Mouse (Mus musculus): Measurements from ENCODE around the gene Klra6.
"Not testable (repeated sequence)": the region's sequence is repeated elsewhere in the genome, so short reads cannot be mapped to it uniquely, and the experiment has no call there.

Klra6 gene

DNA sequence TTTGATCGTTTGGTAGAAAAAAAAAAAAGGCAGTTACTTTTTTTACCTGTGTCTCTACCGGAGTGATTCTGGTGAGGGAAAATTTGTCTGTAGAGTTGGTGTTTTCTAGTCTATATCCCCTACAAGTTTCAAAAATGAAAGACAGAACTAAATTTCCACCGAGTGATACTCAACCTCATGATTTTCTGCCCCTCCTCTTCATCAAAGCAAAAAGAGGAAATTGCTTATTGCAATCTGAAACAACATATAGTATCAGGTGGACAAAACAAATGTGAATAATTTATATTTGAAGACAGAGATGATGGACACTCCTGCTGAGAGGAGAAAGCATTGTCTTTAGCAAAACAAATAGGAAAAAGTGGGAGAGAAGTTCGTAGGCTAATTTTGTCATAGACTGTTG, at the start of gene Klra6:
Gene Klra6, minus strand, starts transcription at position 101 of the 400 bp plus-strand sequence.
- DNase-seq (ENCODE audit: low spot score), result no peak

DNA sequence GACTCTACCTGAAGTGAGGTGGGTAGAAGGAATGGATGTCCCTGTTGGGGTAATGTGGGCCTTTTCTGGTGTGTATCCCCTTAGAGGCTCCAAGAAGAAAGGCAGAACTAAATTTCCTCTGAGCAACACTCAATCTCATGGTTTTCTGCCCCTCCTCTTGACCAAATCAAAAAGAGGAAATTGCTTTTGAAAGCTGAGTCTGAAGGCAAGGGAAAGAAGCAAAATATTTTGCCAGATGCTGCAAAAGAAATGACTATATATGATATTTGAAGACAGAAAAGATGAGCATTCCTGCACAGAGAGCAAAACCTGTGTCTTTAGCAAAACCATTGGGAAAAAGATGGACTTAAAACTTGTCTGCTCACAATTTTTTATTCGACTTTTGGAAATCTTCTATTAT, 40.4 kb upstream of the Klra6 start, which contains the start of gene Klra4:
Gene Klra4, minus strand, starts transcription at position 101 of the 400 bp plus-strand sequence.
- DNase-seq (ENCODE audit: low spot score), result not testable (repeated sequence)

DNA sequence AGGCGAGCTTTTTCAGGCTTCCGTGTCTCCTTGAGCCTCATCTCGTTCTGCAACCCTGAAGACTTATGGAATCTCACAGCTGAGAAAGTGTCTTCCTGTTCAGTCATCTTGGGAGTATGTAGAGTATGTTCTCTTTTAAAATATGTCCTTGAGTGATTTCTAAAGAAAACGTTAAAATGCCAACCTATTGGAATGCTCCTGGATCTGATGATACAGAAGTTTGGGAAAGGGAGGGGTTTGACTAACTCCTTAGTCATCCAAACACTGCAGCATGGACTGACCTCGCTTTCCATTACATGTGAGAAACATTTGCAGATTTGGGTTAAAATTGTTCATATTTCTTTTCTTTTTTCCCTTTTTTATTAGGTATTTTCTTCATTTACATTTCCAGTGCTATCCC, 38.4 kb upstream of the Klra6 start:
- DNase-seq (ENCODE audit: low spot score), result no peak

DNA sequence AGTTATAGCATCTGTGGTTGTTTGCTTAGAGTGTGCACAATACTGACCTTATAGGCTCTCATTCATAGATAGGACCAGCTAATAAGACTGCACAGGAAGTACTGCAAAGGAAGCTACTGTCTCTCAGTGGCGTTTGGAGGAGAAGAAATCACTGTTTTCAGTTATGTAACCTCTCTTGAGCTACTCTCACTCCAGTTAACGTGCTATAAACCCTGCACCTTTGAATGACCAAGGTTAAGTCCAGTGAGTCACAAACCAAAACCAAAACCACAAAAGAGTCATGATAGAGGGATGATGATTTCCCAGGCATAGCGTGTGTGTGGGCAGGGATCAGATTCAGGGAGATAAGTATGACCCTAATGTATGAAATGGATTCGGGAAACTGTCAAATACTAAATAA, 8.4 kb upstream of the Klra6 start:
- DNase-seq (ENCODE audit: low spot score), result not testable (repeated sequence)

DNA sequence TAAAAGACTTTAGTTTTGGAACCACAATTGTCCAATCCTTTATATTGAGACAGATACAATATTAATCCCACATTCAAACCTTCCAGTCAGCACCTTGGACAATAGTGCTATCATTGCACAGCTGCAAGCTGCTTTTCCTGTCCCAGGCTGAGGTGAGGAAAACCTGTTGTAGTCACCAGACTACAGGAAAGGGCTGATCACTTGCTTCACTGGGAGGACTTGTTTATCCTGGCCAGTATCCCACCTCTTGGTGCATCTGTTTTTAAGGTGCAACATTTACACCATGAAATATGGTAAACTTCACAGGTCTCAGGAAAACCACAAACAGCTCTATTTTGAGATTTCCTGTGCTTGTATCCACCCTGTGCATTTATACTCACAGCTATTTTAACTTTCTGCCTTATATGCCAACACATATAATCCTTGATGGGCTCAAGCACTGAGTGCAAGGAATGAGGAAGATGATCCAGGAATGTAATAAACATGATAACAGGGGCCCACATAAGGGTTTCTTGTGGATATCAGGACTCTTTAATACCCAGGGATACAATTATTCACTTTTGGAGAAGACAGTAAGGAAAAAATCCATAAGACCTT, 4.8 kb upstream of the Klra6 start:
- DNase-seq (ENCODE audit: low spot score), result not testable (repeated sequence)
